Mouse (Mus musculus): ENCODE results near the gene Lingo4.

GRCm38 (mm10) chr3:94389420-94389819, 8.9 kb upstream of the Lingo4 start:
- TF ChIP-seq RCOR1 (IDR thresholded peaks at IDR 0.05; ENCODE audit: low read depth, low read length) (no peak), ZMIZ1 (IDR thresholded peaks at IDR 0.05; ENCODE audit: low read depth, low read length) (no peak), POLR2AphosphoS2 (IDR thresholded peaks at IDR 0.05; ENCODE audit: low read length) (no peak), EP300 (IDR thresholded peaks at IDR 0.05; ENCODE audit: low read depth in 1 of 2, low read length in 2 of 2) (no peak), CTCF (IDR thresholded peaks at IDR 0.05 in 2 of 3, conservative IDR thresholded peaks at IDR 0.05 in 1 of 3; ENCODE audit: control insufficient read depth in 1 of 3, insufficient read depth in 1 of 3, low read depth in 2 of 3, low read length in 3 of 3, poor library complexity in 1 of 3, severe bottlenecking in 1 of 3) (no peak), MEF2A (IDR thresholded peaks at IDR 0.05; ENCODE audit: extremely low read depth, insufficient replicate concordance, low read depth, low read length, poor library complexity, severe bottlenecking) (no peak), GATA1 (IDR thresholded peaks at IDR 0.05; ENCODE audit: low read depth, low read length) (no peak), MXI1 (IDR thresholded peaks at IDR 0.05; ENCODE audit: low read depth, low read length) (no peak), TCF12 (IDR thresholded peaks at IDR 0.05; ENCODE audit: low read depth, low read length) (no peak), NRF1 (IDR thresholded peaks at IDR 0.05; ENCODE audit: insufficient read depth, low read depth, low read length, poor library complexity, severe bottlenecking) (no peak), TBP (IDR thresholded peaks at IDR 0.05; ENCODE audit: low read depth, low read length) (no peak), E2F4 (IDR thresholded peaks at IDR 0.05; ENCODE audit: borderline replicate concordance, low read depth, low read length) (no peak)
